ENCODE assay signal across 20 mouse cellular contexts in the genomic region with DNA sequence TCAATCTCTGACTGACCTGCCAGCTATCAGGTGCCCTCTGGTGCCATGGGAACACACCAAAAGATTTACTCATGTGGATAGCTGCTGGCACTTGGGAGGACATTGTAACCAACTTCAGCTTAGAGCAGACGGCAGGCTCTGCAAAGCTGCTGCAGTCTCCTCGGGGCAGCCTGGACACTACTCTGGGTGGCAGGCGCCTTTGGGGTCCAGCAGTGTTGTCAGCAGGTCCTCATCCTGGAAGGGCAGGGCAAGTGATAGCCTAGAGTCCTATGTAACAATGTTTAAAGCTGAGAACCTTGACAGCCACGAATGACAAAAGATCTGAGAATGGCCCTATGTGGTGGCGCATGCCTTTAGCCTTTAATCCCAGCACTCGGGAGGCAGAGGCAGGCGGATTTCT. TPM values are rescaled to one million over a fixed set of nuclear protein-coding genes. Genes with fewer than 3 reads are reported as not detected.
"Had no signal": no experiment of that assay in that cellular context is flagged by ENCODE, and none has a peak within 500 bp of the region (broad histone marks: within the 10 kb centered on the region; RNA-seq: fewer than 3 reads in every experiment).

No protein-coding gene starts in this region.

- H3K27me3 ChIP-seq: embryonic facial prominence, embryonic 12.5 days; embryonic facial prominence, embryonic 13.5 days; embryonic facial prominence, embryonic 15.5 days; forebrain, embryonic 12.5 days; forebrain, embryonic 13.5 days; forebrain, embryonic 15.5 days had no signal

- H3K27ac ChIP-seq: embryonic facial prominence, embryonic 10.5 days; embryonic facial prominence, embryonic 12.5 days; embryonic facial prominence, embryonic 13.5 days; embryonic facial prominence, embryonic 15.5 days; forebrain, embryonic 10.5 days; forebrain, embryonic 12.5 days; forebrain, embryonic 13.5 days; forebrain, embryonic 15.5 days; gastrocnemius, adult 2 months; heart, adult 2 months had no signal

- H3K9me3 ChIP-seq: embryonic facial prominence, embryonic 10.5 days; embryonic facial prominence, embryonic 12.5 days; embryonic facial prominence, embryonic 13.5 days; embryonic facial prominence, embryonic 15.5 days; forebrain, embryonic 10.5 days; forebrain, embryonic 12.5 days; forebrain, embryonic 13.5 days; forebrain, embryonic 15.5 days had no signal

- H3K4me3 ChIP-seq: embryonic facial prominence, embryonic 10.5 days; embryonic facial prominence, embryonic 12.5 days; embryonic facial prominence, embryonic 13.5 days; embryonic facial prominence, embryonic 15.5 days; erythroblast, embryonic 14.5 days; forebrain, embryonic 10.5 days; forebrain, embryonic 12.5 days; forebrain, embryonic 13.5 days; forebrain, embryonic 15.5 days; gastrocnemius, adult 2 months; heart, adult 2 months had no signal

- H3K4me1 ChIP-seq: embryonic facial prominence, embryonic 12.5 days; embryonic facial prominence, embryonic 13.5 days; forebrain, embryonic 10.5 days; forebrain, embryonic 12.5 days; forebrain, embryonic 15.5 days had no signal

RNA-seq across cellular contexts. Expression of a gene that starts 54.1 kb away (rescaled TPM):
- polyA plus RNA-seq: cerebellum, adult 2 months; cortical plate, adult 2 months; embryonic facial prominence, embryonic 10.5 days; embryonic facial prominence, embryonic 11.5 days; embryonic facial prominence, embryonic 12.5 days; embryonic facial prominence, embryonic 13.5 days; embryonic facial prominence, embryonic 14.5 days; embryonic facial prominence, embryonic 15.5 days; erythroblast, embryonic 14.5 days; forebrain, embryonic 10.5 days; forebrain, embryonic 11.5 days; forebrain, embryonic 12.5 days; forebrain, embryonic 13.5 days; forebrain, embryonic 14.5 days; forebrain, embryonic 15.5 days; forebrain, embryonic 16.5 days; forebrain, postnatal 0 days; frontal cortex, adult 2 months had no signal

RNA-seq across cellular contexts. Expression of a gene that starts 54.5 kb away (rescaled TPM):
- polyA plus RNA-seq: erythroblast, embryonic 14.5 days had no signal
